Mouse (Mus musculus): Measurements from ENCODE around the gene Ralb. TPM values are rescaled to one million over a fixed set of nuclear protein-coding genes. Genes with fewer than 3 reads are reported as not detected.

The Ralb gene
- polyA plus RNA-seq, 1 experiment, result 14.0 TPM

GRCm38 (mm10) chr1:119545671-119546070 lies 41.1 kb upstream of the Ralb start:
- 94% methylated on average over 4 of the region's 4 CpGs for WGBS
- Histone ChIP-seq H3K27ac (ENCODE audit: insufficient read depth, low read length) (no peak overlapping the region), H3K36me3 (ENCODE audit: control insufficient read depth, insufficient read depth, low read length) (no peaks in the 10 kb centered on the region), H3K4me1 (ENCODE audit: control insufficient read depth, insufficient read depth, insufficient read length) (no peaks in the 10 kb centered on the region), H3K27me3 (ENCODE audit: control insufficient read depth, insufficient read depth, low read length) (no peaks in the 10 kb centered on the region), H3K4me3 (ENCODE audit: extremely low read depth, insufficient read depth, insufficient read length) (no peak overlapping the region)
- no peak for DNase-seq (ENCODE audit: low read depth in 1 of 2, low spot score in 2 of 2)
- TF ChIP-seq CTCF (IDR thresholded peaks at IDR 0.05; ENCODE audit: extremely low read depth, insufficient read depth, insufficient read length, insufficient replicate concordance) (no peak), POLR2A (IDR thresholded peaks at IDR 0.05; ENCODE audit: low read depth, low read length) (no peak)

GRCm38 (mm10) chr1:119545164-119545563 lies 40.6 kb upstream of the Ralb start:
- Histone ChIP-seq H3K4me3 (ENCODE audit: extremely low read depth, insufficient read depth, insufficient read length) (no peak overlapping the region), H3K27ac (ENCODE audit: insufficient read depth, low read length) (no peak overlapping the region), H3K36me3 (ENCODE audit: control insufficient read depth, insufficient read depth, low read length) (no peaks in the 10 kb centered on the region), H3K27me3 (ENCODE audit: control insufficient read depth, insufficient read depth, low read length) (no peaks in the 10 kb centered on the region), H3K4me1 (ENCODE audit: control insufficient read depth, insufficient read depth, insufficient read length) (no peaks in the 10 kb centered on the region)
- 75% methylated on average over 2 of the region's 2 CpGs for whole genome bisulfite sequencing
- TF ChIP-seq CTCF (IDR thresholded peaks at IDR 0.05; ENCODE audit: extremely low read depth, insufficient read depth, insufficient read length, insufficient replicate concordance) (no peak), POLR2A (IDR thresholded peaks at IDR 0.05; ENCODE audit: low read depth, low read length) (no peak)
- no peak for DNase-seq (ENCODE audit: low read depth in 1 of 2, low spot score in 2 of 2)

DNA sequence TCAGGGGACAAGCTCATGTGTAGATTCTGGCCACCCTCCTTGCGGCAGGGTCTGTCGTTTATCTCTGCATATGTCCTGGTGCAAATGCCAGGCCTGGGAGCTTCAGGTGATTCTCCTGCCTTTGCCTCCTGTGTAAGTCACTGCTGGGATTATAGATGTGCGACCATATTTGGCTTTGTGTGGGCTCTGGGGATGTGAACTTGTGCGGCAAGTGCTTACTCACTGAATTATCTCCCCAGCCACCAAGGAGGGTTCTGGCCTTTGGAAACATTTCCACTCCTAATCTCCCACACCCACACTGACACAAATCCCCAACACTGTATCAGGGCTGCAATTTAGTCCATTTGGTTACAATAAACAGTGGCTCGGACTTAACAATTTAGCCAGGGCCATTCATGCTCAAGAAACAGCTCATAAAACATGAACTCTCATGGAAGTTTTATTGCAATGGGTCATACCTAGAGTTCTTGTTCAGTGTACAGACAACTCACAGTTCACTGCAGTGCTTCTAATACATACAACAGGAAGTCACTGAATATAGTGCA lies 40.1 kb upstream of the Ralb start:
- no peaks in the 10 kb centered on the region for H3K36me3 ChIP-seq (ENCODE audit: control insufficient read depth, insufficient read depth, low read length)
- WGBS, result 91% methylated on average over 5 of the region's 5 CpGs
- no peaks in the 10 kb centered on the region for H3K4me1 ChIP-seq (ENCODE audit: control insufficient read depth, insufficient read depth, insufficient read length)
- H3K4me3 ChIP-seq (ENCODE audit: extremely low read depth, insufficient read depth, insufficient read length), result no peak overlapping the region
- DNase-seq (ENCODE audit: low read depth in 1 of 2, low spot score in 2 of 2), result no peak
- no peak overlapping the region for H3K27ac ChIP-seq (ENCODE audit: insufficient read depth, low read length)
- TF ChIP-seq CTCF (IDR thresholded peaks at IDR 0.05; ENCODE audit: extremely low read depth, insufficient read depth, insufficient read length, insufficient replicate concordance) (no peak), POLR2A (IDR thresholded peaks at IDR 0.05; ENCODE audit: low read depth, low read length) (no peak)
- H3K27me3 ChIP-seq (ENCODE audit: control insufficient read depth, insufficient read depth, low read length), result no peaks in the 10 kb centered on the region

GRCm38 (mm10) chr1:119543316-119543715 lies 38.7 kb upstream of the Ralb start:
- Histone ChIP-seq H3K36me3 (ENCODE audit: control insufficient read depth, insufficient read depth, low read length) (no peaks in the 10 kb centered on the region), H3K4me1 (ENCODE audit: control insufficient read depth, insufficient read depth, insufficient read length) (no peaks in the 10 kb centered on the region), H3K4me3 (ENCODE audit: extremely low read depth, insufficient read depth, insufficient read length) (no peak overlapping the region), H3K27me3 (ENCODE audit: control insufficient read depth, insufficient read depth, low read length) (no peaks in the 10 kb centered on the region), H3K27ac (ENCODE audit: insufficient read depth, low read length) (no peak overlapping the region)
- WGBS, result 94% methylated on average over 6 of the region's 6 CpGs
- DNase-seq (ENCODE audit: low read depth in 1 of 2, low spot score in 2 of 2), result no peak
- TF ChIP-seq CTCF (IDR thresholded peaks at IDR 0.05; ENCODE audit: extremely low read depth, insufficient read depth, insufficient read length, insufficient replicate concordance), result no peak
- no peak for TF ChIP-seq POLR2A (IDR thresholded peaks at IDR 0.05; ENCODE audit: low read depth, low read length)

- WGBS, result 89% methylated on average over 3 of the region's 3 CpGs
- TF ChIP-seq CTCF (IDR thresholded peaks at IDR 0.05; ENCODE audit: extremely low read depth, insufficient read depth, insufficient read length, insufficient replicate concordance) (no peak), POLR2A (IDR thresholded peaks at IDR 0.05; ENCODE audit: low read depth, low read length) (no peak)
- Histone ChIP-seq H3K27me3 (ENCODE audit: control insufficient read depth, insufficient read depth, low read length) (no peaks in the 10 kb centered on the region), H3K27ac (ENCODE audit: insufficient read depth, low read length) (no peak overlapping the region), H3K4me3 (ENCODE audit: extremely low read depth, insufficient read depth, insufficient read length) (no peak overlapping the region), H3K4me1 (ENCODE audit: control insufficient read depth, insufficient read depth, insufficient read length) (no peaks in the 10 kb centered on the region), H3K36me3 (ENCODE audit: control insufficient read depth, insufficient read depth, low read length) (no peaks in the 10 kb centered on the region)
- DNase-seq (ENCODE audit: low read depth in 1 of 2, low spot score in 2 of 2), result no peak
Observed at GRCm38 (mm10) chr1:119541570-119541969, 37.0 kb upstream of the Ralb start.

- no peak for DNase-seq (ENCODE audit: low read depth in 1 of 2, low spot score in 2 of 2)
Observed at GRCm38 (mm10) chr1:119540836-119541557, 36.4 kb upstream of the Ralb start.

DNA sequence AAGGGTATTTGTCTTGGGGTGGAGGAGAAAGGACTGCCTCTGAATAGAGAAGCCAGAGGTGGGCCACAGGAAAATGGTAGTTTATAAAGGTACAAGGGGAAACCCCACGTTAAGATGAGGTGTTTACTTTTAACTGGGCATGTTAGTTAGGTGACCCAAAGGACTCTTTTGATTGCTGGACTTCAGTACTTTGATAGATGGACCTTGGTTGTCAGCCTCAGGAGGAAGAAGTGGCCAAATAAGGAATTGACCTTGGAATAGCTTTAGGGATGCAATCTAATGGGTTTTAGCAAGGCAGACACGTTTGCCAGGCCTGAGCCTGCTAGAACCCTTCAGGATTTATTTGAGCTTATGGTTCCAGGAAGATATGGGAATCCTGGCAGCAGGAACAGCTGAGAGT lies 34.7 kb upstream of the Ralb start:
- no peak for TF ChIP-seq POLR2A (IDR thresholded peaks at IDR 0.05; ENCODE audit: low read depth, low read length)
- no peak for TF ChIP-seq CTCF (IDR thresholded peaks at IDR 0.05; ENCODE audit: extremely low read depth, insufficient read depth, insufficient read length, insufficient replicate concordance)
- 62% methylated on average over 2 of the region's 2 CpGs for WGBS
- Histone ChIP-seq H3K36me3 (ENCODE audit: control insufficient read depth, insufficient read depth, low read length) (no peaks in the 10 kb centered on the region), H3K27ac (ENCODE audit: insufficient read depth, low read length) (no peak overlapping the region), H3K4me3 (ENCODE audit: extremely low read depth, insufficient read depth, insufficient read length) (no peak overlapping the region), H3K4me1 (ENCODE audit: control insufficient read depth, insufficient read depth, insufficient read length) (no peaks in the 10 kb centered on the region), H3K27me3 (ENCODE audit: control insufficient read depth, insufficient read depth, low read length) (no peaks in the 10 kb centered on the region)
- no peak for DNase-seq (ENCODE audit: low read depth in 1 of 2, low spot score in 2 of 2)

More at GRCm38 (mm10) chr1:119540836-119541557, 36.4 kb upstream of the Ralb start:
- 85% methylated on average over 9 of the region's 9 CpGs for WGBS
- Histone ChIP-seq H3K27ac (ENCODE audit: insufficient read depth, low read length) (no peak overlapping the region), H3K4me1 (ENCODE audit: control insufficient read depth, insufficient read depth, insufficient read length) (no peaks in the 10 kb centered on the region), H3K27me3 (ENCODE audit: control insufficient read depth, insufficient read depth, low read length) (no peaks in the 10 kb centered on the region), H3K4me3 (ENCODE audit: extremely low read depth, insufficient read depth, insufficient read length) (no peak overlapping the region), H3K36me3 (ENCODE audit: control insufficient read depth, insufficient read depth, low read length) (no peaks in the 10 kb centered on the region)
- TF ChIP-seq CTCF (IDR thresholded peaks at IDR 0.05; ENCODE audit: extremely low read depth, insufficient read depth, insufficient read length, insufficient replicate concordance), result no peak
